Mouse (Mus musculus) right cerebral cortex, postnatal 14 days (tissue): ENCODE measurements around the gene Igfbp2.

Source experiments
- DNase-seq: peaks from one replicate; pipeline ENCODE4 v3.0.0; 2022

Gene Igfbp2

DNA sequence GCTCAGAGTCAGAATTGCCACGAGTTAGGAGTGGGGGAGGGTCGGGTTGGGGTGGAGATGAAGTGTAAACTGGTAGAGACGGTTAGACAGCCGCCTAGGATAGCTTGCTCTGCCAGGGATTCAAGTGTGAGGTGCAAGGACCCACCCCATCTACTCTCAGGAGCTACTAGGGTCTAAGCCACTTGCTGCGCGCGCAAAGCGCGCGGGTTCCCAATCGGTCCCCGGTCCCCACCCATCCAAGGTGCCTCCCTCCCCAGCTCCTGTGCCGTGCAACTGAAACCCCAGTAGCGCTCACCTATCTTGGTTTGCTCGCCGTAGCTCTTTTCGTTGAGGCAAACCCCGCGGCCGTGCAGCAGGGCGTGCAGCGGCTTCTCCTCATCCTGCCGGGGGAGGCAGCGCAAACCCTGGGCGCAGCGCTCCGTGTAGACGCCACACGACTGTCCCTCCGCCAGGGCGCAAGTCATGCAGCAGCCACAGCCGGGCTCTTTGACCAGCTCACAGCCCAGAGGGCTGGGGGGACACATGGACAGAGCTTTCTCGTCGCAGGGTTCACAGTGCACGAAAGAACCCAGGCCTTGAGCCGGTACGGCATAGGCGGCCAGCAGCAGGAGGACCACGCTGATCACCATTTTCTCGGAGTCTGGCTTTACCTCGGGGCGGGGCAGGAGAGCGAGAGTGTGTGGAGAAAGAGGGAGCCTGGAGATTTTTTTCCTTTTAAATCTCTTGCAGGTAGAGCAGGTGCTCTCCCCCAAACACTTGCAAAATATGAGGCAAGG lies 49.4 kb downstream of the Igfbp2 start:
- DNase-seq = peak; percentile 73

GRCm38 (mm10) chr1:72874287-72875211 lies 50.2 kb downstream of the Igfbp2 start, which contains the start of gene Igfbp5:
Igfbp5 (minus strand) TSS chr1:72874884.
- DNase-seq = peak; percentile 78

DNA sequence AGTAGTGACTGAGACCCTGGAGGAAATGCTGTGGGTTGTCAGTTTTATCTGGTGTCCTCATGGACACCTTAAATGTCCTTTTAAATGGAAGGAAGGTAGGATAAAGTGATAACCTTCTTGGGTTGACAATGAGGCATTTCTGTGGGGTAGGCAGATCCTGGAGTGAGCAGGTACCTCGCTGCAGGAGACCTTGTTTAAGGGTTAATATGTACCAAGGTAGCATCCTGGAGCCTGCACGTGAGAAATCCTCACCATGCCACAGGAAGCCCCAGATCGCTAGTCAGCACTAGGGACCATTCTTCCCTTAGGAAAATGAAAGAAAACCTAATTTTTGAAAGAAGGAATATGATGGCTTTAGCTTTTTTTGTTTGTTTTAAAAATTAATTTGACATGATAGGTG lies 51.4 kb downstream of the Igfbp2 start:
- DNase-seq = no peak

DNA sequence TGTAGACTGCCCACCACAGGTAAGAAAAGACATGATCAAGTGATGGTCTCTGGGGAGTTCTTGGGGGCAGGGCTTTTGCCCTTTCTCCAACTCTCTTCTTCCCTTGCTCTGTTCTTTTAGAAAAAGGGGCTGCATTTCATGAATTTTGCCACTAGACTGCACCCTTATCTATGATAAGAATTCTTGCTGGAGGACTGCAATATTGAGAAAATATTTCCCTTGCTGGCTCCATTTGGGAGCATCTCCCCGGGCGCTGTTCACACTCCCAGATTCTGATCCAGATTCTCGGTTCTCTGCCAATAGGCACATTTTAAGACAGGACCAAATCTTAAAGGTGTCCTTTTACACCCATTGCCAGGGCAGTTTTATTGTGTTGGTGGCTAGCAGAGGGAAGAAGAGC lies 51.8 kb downstream of the Igfbp2 start:
- DNase-seq = no peak

DNA sequence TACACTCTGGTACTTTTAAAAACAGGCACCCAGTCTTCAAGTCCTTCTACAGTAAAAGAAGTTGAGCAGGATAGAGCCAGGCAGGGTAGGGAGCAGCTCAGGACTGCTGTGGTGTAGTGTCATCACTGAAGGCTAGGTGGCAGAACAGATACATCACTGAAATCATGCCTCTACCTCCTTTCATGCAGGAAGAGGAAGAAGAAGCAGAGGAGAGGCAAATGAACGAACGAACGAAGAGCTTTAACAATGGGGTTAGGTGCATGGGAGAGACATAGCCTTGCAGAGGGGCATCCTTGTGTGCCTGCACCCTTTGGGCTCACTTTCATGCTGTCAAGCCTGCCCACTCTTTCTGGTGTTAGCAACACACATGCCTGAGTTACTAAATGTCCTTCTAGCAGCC lies 53.6 kb downstream of the Igfbp2 start:
- DNase-seq = no peak

DNA sequence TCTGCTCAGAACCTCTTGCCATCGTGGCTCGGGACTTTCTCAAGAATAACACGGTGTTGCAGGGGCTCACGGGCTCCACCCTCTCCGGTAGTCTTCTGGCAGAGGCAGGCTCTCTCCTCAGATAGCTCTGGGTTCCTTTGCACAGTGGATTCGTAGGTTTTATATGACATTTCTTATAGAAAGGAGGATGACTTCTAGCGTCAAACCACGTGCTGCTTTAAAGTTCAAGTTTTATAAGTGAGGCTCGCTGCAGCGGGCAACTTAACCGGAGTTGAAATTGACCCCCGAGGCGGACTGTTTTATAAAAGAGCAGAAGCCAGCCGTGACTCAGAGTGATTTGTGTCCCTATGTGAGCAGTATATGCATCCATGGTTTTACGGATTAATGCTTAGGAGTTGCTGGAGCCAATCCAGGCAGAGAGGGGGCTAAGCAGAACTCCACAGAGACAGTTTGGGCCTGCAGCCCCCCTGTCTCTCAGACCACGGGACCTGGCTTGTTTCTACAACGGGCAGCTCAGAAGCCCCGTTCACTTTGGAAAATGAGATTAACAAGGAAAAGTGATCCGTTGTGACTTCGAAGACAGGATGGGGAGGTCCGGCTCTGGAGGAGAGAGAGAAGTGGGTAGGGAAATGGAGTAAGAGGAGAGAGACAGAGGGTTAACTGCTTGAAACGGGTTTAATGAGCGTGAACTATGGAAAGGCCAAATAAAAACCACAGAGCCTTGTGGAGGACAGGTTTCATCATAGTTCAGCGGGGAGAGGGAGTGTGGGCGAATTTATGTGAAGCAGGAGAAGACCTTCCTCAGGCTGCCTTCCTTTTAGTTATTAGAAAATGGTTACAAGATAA lies 54.4 kb downstream of the Igfbp2 start:
- DNase-seq = no peak

DNA sequence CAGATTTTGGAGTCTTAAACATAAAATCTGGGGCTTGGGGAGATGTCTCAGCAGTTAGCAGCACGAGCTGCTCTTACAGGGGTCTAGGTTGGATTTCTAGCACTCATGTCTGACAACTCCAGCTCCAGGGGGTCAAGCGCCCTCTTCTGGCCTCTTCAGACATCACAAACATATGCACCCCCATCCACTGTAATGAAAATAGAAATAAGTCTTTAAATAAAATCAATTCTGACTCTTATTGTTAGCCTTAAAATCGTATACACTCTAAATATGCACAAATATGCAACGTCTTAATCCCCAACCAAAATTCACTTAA lies 55.0 kb downstream of the Igfbp2 start:
- DNase-seq = no peak

DNA sequence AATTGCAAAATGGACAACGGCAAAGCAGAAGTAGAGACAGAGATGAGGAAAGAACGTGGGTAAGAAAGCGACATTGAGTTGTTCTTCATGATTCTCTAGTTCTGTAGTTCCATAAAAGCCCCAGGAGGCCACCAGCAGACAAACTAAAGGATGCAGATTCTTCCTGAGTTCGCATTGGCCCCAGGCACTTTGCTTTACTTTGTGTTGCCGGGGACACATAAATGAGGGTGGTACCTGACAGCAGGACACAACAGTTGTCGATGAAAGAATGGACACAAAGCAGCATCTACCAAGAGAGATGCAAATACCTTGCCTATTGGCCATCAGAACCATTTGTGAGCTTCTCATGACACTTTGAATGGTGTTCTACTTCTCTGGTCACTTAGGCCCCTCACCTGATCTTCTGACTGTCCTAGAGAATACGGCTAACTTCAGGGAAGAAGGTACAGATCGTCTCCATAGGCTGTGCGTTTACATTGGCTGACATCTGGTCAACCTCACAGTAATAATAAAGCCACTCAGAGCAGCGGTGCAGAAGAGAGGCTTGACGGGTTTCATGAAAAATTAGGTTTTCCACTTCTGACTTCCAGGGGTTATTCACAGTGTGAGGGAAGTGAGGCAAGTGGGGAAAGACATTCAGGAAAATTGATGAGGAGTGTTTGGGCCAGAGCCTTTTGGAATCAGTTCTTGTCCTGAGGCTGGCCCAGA lies 61.0 kb downstream of the Igfbp2 start:
- DNase-seq = no peak

- DNase-seq = no peak
Observed at GRCm38 (mm10) chr1:72885819-72886169, 61.5 kb downstream of the Igfbp2 start.

DNA sequence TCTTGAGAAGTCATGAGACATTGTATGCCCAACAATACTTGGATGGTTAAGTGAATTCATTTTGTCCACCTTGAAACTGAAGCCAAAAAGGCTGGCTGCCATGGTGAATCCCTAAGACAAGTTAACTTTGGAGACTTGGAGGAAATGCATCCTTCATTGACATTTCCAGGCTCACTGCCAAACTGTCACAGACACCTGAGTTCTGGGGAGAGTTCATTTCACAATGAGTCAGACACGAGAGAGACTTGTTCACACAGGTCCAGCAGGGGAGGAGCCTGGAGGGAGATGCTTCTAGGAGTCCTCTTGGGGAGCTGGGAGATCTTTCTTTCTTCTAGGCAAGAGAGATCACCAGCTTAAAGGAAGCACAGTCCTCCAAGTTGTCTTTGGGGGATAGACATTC lies 63.6 kb downstream of the Igfbp2 start:
- DNase-seq = no peak

DNA sequence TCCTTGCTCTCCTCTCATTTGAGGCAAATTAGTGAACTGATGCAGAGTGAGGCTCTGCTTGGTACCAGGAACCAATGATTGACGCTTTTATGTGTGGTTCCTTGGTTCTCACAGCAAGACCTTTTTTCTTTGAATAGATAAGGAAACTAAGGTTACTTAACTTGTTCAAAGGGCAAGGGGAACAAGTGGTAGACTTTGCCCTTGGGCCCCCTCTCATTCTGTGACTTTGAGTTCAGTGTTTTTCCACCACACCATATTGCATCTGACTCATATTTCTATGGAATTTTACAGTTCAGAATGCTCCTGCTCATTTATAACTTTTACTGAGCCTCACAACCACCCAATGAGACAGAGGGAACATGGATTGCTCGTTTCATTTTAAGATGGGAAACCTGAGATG lies 71.5 kb downstream of the Igfbp2 start:
- no peak for DNase-seq
